25 mouse cellular contexts compared by ENCODE assay signal in genomic region chr6:73469567-73469966, GRCm38 (mm10). TPM values are rescaled to one million over a fixed set of nuclear protein-coding genes. Genes with fewer than 3 reads are reported as not detected.
"Had no signal": no experiment of that assay in that cellular context is flagged by ENCODE, and none has a peak within 500 bp of the region (broad histone marks: within the 10 kb centered on the region; RNA-seq: fewer than 3 reads in every experiment).

4931417E11Rik (minus strand) TSS chr6:73469667.

- DNase-seq: retina, postnatal 1 day; right cerebral cortex, adult 18-20 months; right cerebral cortex, postnatal 14 days; right cerebral cortex, postnatal 25 days; right cerebral cortex, postnatal 4 days; spleen, adult 18-20 months; thymus, adult 18-20 months; thymus, adult 2 months; thymus, postnatal 14 days; thymus, postnatal 25 days; thymus, postnatal 36 days; thymus, postnatal 4 days had no signal

- H3K9me3 ChIP-seq: neural tube, embryonic 12.5 days; neural tube, embryonic 13.5 days; neural tube, embryonic 15.5 days; stomach, embryonic 15.5 days had no signal

- H3K9ac ChIP-seq: neural tube, embryonic 12.5 days; neural tube, embryonic 13.5 days; neural tube, embryonic 15.5 days; stomach, embryonic 15.5 days had no signal

- H3K36me3 ChIP-seq: neural tube, embryonic 12.5 days; neural tube, embryonic 13.5 days; neural tube, embryonic 15.5 days; stomach, embryonic 15.5 days had no signal

- H3K27me3 ChIP-seq: neural tube, embryonic 12.5 days; neural tube, embryonic 13.5 days; neural tube, embryonic 15.5 days; stomach, embryonic 15.5 days had no signal

- H3K27ac ChIP-seq: neural tube, embryonic 12.5 days; neural tube, embryonic 13.5 days; neural tube, embryonic 15.5 days; stomach, embryonic 15.5 days; stomach, postnatal 0 days had no signal

- H3K4me1 ChIP-seq: neural tube, embryonic 12.5 days; neural tube, embryonic 13.5 days; neural tube, embryonic 15.5 days; stomach, embryonic 15.5 days had no signal

- H3K4me3 ChIP-seq: neural tube, embryonic 12.5 days; neural tube, embryonic 13.5 days; neural tube, embryonic 15.5 days; stomach, embryonic 15.5 days had no signal

- H3K4me2 ChIP-seq: neural tube, embryonic 12.5 days; neural tube, embryonic 13.5 days; neural tube, embryonic 15.5 days; stomach, embryonic 15.5 days had no signal

RNA-seq across cellular contexts. Expression of gene 4931417E11Rik, which starts in this region (rescaled TPM):
- polyA plus RNA-seq: neural tube, embryonic 11.5 days; neural tube, embryonic 12.5 days; neural tube, embryonic 13.5 days; neural tube, embryonic 14.5 days; neural tube, embryonic 15.5 days; small intestine, adult 2 months; spleen, adult 2 months; stomach, embryonic 14.5 days; stomach, embryonic 15.5 days; stomach, embryonic 16.5 days; stomach, postnatal 0 days; thymus, adult 2 months; thymus, postnatal 0 days; urinary bladder, adult 2 months had no signal
